15 mouse cellular contexts compared by ENCODE assay signal in genomic region chr3:144584789-144585553, GRCm38 (mm10). TPM values are rescaled to one million over a fixed set of nuclear protein-coding genes. Genes with fewer than 3 reads are reported as not detected.
A peak's percentile ranks its signal among the peaks of the same experiment; 100 is the strongest.
DNase-seq lines count a peak whose midpoint lies in the region; ATAC-seq and TF ChIP-seq lines count a peak whose summit lies in the region.
"Had no signal": no experiment of that assay in that cellular context is flagged by ENCODE, and none has a peak within 500 bp of the region (broad histone marks: within the 10 kb centered on the region; RNA-seq: fewer than 3 reads in every experiment).

No protein-coding gene starts in this region.

- H3K36me3 ChIP-seq in heart, embryonic 14.5 days (ENCODE audit: control insufficient read depth, insufficient read depth, low read length), result peaks cover 22% of the 10 kb centered on the region
- peaks cover 4% of the 10 kb centered on the region for H3K36me3 ChIP-seq in spleen, adult 2 months (ENCODE audit: control insufficient read depth, insufficient read depth, low read length)
- H3K36me3 ChIP-seq in liver, embryonic 15.5 days (replicated peaks), result peaks cover 54% of the 10 kb centered on the region
- H3K36me3 ChIP-seq in forebrain, embryonic 14.5 days (ENCODE audit: control insufficient read depth, insufficient read depth, low read length), result peaks cover 32% of the 10 kb centered on the region

- intact Hi-C loops in heart, postnatal 36 days (cut with DNase I), result no loop called here

- TF ChIP-seq POLR2A in spleen, adult 2 months (IDR thresholded peaks at IDR 0.05; ENCODE audit: low read depth, low read length), result no peak

- WGBS in heart, embryonic 14.5 days, result 33% methylated on average over 6 of the region's 6 CpGs
- WGBS in spleen, adult 2 months, result 42% methylated on average over 6 of the region's 6 CpGs
- WGBS in liver, embryonic 15.5 days (ENCODE audit: insufficient replicate concordance), result 55% methylated on average over 6 of the region's 6 CpGs
- 88% methylated on average over 6 of the region's 6 CpGs for WGBS in forebrain, embryonic 14.5 days

- ATAC-seq in heart, embryonic 14.5 days (ENCODE audit: insufficient number of reproducible peaks, insufficient read depth, low FRiP score, low read depth), result no peak
- ATAC-seq in liver, embryonic 15.5 days (ENCODE audit: insufficient read depth), result no peak
- no peak for ATAC-seq in forebrain, embryonic 14.5 days
- ATAC-seq: forebrain, embryonic 16.5 days; hindbrain, postnatal 0 days; Patski had no signal

- H3K9ac ChIP-seq in heart, embryonic 14.5 days (ENCODE audit: low read length), result no peak overlapping the region; the same call in 1 of the 2 replicates
- H3K9ac ChIP-seq in liver, embryonic 15.5 days, result no peak overlapping the region
- H3K9ac ChIP-seq in forebrain, embryonic 14.5 days (ENCODE audit: low read length), result no peak overlapping the region
- H3K9ac ChIP-seq: neural tube, embryonic 15.5 days had no signal

- peak overlapping the region; percentile 47 for H3K4me2 ChIP-seq in heart, embryonic 14.5 days (ENCODE audit: low read length)
- H3K4me2 ChIP-seq in liver, embryonic 15.5 days, result no peak overlapping the region
- no peak overlapping the region for H3K4me2 ChIP-seq in forebrain, embryonic 14.5 days (ENCODE audit: low read length)
- H3K4me2 ChIP-seq: neural tube, embryonic 15.5 days had no signal

- no peaks in the 10 kb centered on the region for H3K27me3 ChIP-seq in heart, embryonic 14.5 days (ENCODE audit: control insufficient read depth, insufficient read depth, low read length)
- H3K27me3 ChIP-seq in spleen, adult 2 months (ENCODE audit: control insufficient read depth, insufficient read depth, low read length), result no peaks in the 10 kb centered on the region
- no peaks in the 10 kb centered on the region for H3K27me3 ChIP-seq in liver, embryonic 15.5 days
- no peaks in the 10 kb centered on the region for H3K27me3 ChIP-seq in forebrain, embryonic 14.5 days (replicated peaks; ENCODE audit: control insufficient read depth, insufficient read depth, low read length)
- H3K27me3 ChIP-seq: neural tube, embryonic 15.5 days; Patski had no signal

- no peaks in the 10 kb centered on the region for H3K9me3 ChIP-seq in heart, embryonic 14.5 days (ENCODE audit: control insufficient read depth, low read length)
- no peaks in the 10 kb centered on the region for H3K9me3 ChIP-seq in liver, embryonic 15.5 days (replicated peaks)
- no peaks in the 10 kb centered on the region for H3K9me3 ChIP-seq in forebrain, embryonic 14.5 days (replicated peaks; ENCODE audit: control insufficient read depth, low read length)
- H3K9me3 ChIP-seq: neural tube, embryonic 15.5 days had no signal

- peaks cover 11 to 53% of the 10 kb centered on the region in 2 experiments for H3K4me1 ChIP-seq in heart, embryonic 14.5 days (ENCODE audit: control insufficient read depth in 2 of 2, insufficient read depth in 2 of 2, low read length in 2 of 2)
- peaks cover 5% of the 10 kb centered on the region; the same call in 1 of the 2 replicates for H3K4me1 ChIP-seq in spleen, adult 2 months (ENCODE audit: control insufficient read depth, insufficient read depth, insufficient read length)
- H3K4me1 ChIP-seq in liver, embryonic 15.5 days (replicated peaks), result peaks cover 47% of the 10 kb centered on the region
- no peaks in the 10 kb centered on the region for H3K4me1 ChIP-seq in forebrain, embryonic 14.5 days (ENCODE audit: control insufficient read depth, insufficient read depth, low read length)

- H3K27ac ChIP-seq in heart, embryonic 14.5 days (replicated peaks in 1 of 2; ENCODE audit: control insufficient read depth in 1 of 2, insufficient read depth in 1 of 2, low read depth in 2 of 2, low read length in 2 of 2), result peak overlapping the region; percentile 75 to 78
- peak overlapping the region; percentile 33; the same call in 1 of the 2 replicates for H3K27ac ChIP-seq in spleen, adult 2 months (ENCODE audit: insufficient read depth, low read length)
- peak overlapping the region; percentile 24; the same call in 1 of the 2 replicates for H3K27ac ChIP-seq in liver, embryonic 15.5 days (replicated peaks)
- no peak overlapping the region for H3K27ac ChIP-seq in forebrain, embryonic 14.5 days (ENCODE audit: low read depth, low read length)
- H3K27ac ChIP-seq: hindbrain, postnatal 0 days; neural tube, embryonic 15.5 days had no signal

- DNase-seq in heart, postnatal 36 days, result no peak
- no peak for DNase-seq in spleen, adult 2 months (ENCODE audit: low read depth in 1 of 2, low spot score in 2 of 2)
- DNase-seq in spleen, adult 18-20 months, result no peak
- no peak for DNase-seq in forebrain, embryonic 14.5 days (ENCODE audit: low spot score)
- DNase-seq in kidney, postnatal 4 days, result no peak
- DNase-seq: cerebellum, postnatal 25 days; lung, postnatal 36 days; right cerebral cortex, postnatal 14 days; thymus, postnatal 25 days had no signal

- H3K4me3 ChIP-seq in heart, embryonic 14.5 days (ENCODE audit: control insufficient read depth in 1 of 2, insufficient read depth in 1 of 2, low read depth in 1 of 2, low read length in 2 of 2), result no peak overlapping the region
- H3K4me3 ChIP-seq in spleen, adult 2 months (ENCODE audit: extremely low read depth, insufficient read depth, insufficient read length), result no peak overlapping the region
- no peak overlapping the region for H3K4me3 ChIP-seq in liver, embryonic 15.5 days (replicated peaks)
- H3K4me3 ChIP-seq in forebrain, embryonic 14.5 days (ENCODE audit: low read depth, low read length), result no peak overlapping the region
- H3K4me3 ChIP-seq: neural tube, embryonic 15.5 days had no signal

- TF ChIP-seq CTCF in spleen, adult 2 months (IDR thresholded peaks at IDR 0.05; ENCODE audit: extremely low read depth, insufficient read depth, insufficient read length, insufficient replicate concordance), result no peak

RNA-seq across cellular contexts. Expression of gene Selenof, which starts 14.9 kb away (rescaled TPM):
- 340 and 384 TPM in 2 replicates for polyA plus RNA-seq in heart, embryonic 14.5 days (2014; fragmentation: Nextera tagmentation; extraction: Ambion mirVana)
- total RNA-seq in heart, postnatal 36 days (2021), result 100 to 1,000 TPM; 134 to 135 TPM
- 84.4 and 115 TPM in 2 replicates for polyA plus RNA-seq in spleen, adult 2 months (2012; rRNA removed)
- 290 and 291 TPM in 2 replicates for polyA plus RNA-seq in liver, embryonic 15.5 days (2015; fragmentation: Nextera tagmentation; extraction: Ambion mirVana)
- polyA plus RNA-seq in forebrain, embryonic 14.5 days (2014; fragmentation: Nextera tagmentation; extraction: Ambion mirVana), result 518 and 577 TPM in 2 replicates

RNA-seq across cellular contexts. Expression of gene Hs2st1, which starts 15.0 kb away (rescaled TPM):
- polyA plus RNA-seq in heart, embryonic 14.5 days (2014; fragmentation: Nextera tagmentation; extraction: Ambion mirVana), result 7.0 and 8.6 TPM in 2 replicates
- total RNA-seq in heart, postnatal 36 days (2021), result 10 to 100 TPM in 1 of 2 experiments, 1 to 10 TPM in 1; 8.8 to 11.2 TPM
- 1.5 and 2.0 TPM in 2 replicates for polyA plus RNA-seq in spleen, adult 2 months (2012; rRNA removed)
- polyA plus RNA-seq in liver, embryonic 15.5 days (2015; fragmentation: Nextera tagmentation; extraction: Ambion mirVana), result 1.9 and 2.3 TPM in 2 replicates
- polyA plus RNA-seq in forebrain, embryonic 14.5 days (2014; fragmentation: Nextera tagmentation; extraction: Ambion mirVana), result 18.3 and 18.6 TPM in 2 replicates
